Mouse (Mus musculus): ENCODE measurements around the gene Riiad1.

Riiad1 gene

GRCm38 (mm10) chr3:94480291-94480884, at the start of gene Riiad1:
TSS of gene Riiad1 (minus strand) at chr3:94480341.
- DNase-seq (ENCODE audit: low read depth, low spot score) = no peak

- no peak for DNase-seq (ENCODE audit: low read depth, low spot score)
Observed at GRCm38 (mm10) chr3:94526731-94527130, 46.6 kb upstream of the Riiad1 start.

GRCm38 (mm10) chr3:94506664-94507063, 26.5 kb upstream of the Riiad1 start:
- peak; percentile 28 for DNase-seq (ENCODE audit: low read depth, low spot score)

GRCm38 (mm10) chr3:94502243-94502642, 22.1 kb upstream of the Riiad1 start:
- DNase-seq (ENCODE audit: low read depth, low spot score) = peak; percentile 32

- DNase-seq (ENCODE audit: low read depth, low spot score) = no peak
Observed at GRCm38 (mm10) chr3:94497162-94497561, 17.0 kb upstream of the Riiad1 start.

- no peak for DNase-seq (ENCODE audit: low read depth, low spot score)
Observed at GRCm38 (mm10) chr3:94487581-94487980, 7.4 kb upstream of the Riiad1 start.

- no peak for DNase-seq (ENCODE audit: low read depth, low spot score)
Observed at GRCm38 (mm10) chr3:94485922-94486321, 5.8 kb upstream of the Riiad1 start.

GRCm38 (mm10) chr3:94483790-94484439, 3.8 kb upstream of the Riiad1 start:
- DNase-seq (ENCODE audit: low read depth, low spot score) = peak; percentile 51

GRCm38 (mm10) chr3:94482764-94483385, 2.7 kb upstream of the Riiad1 start:
- DNase-seq (ENCODE audit: low read depth, low spot score) = no peak

- no peak for DNase-seq (ENCODE audit: low read depth, low spot score)
Observed at GRCm38 (mm10) chr3:94481429-94481828, 1.3 kb upstream of the Riiad1 start.

GRCm38 (mm10) chr3:94479564-94479963, 577 bp downstream of the Riiad1 start:
- DNase-seq (ENCODE audit: low read depth, low spot score) = peak; percentile 56

GRCm38 (mm10) chr3:94478591-94479169, 1.5 kb downstream of the Riiad1 start:
- no peak for DNase-seq (ENCODE audit: low read depth, low spot score)

GRCm38 (mm10) chr3:94477981-94478422, 2.1 kb downstream of the Riiad1 start, which contains the start of gene Celf3:
TSS of gene Celf3 (plus strand) at chr3:94478295.
- peak; percentile 53 for DNase-seq (ENCODE audit: low read depth, low spot score)

GRCm38 (mm10) chr3:94477444-94477843, 2.7 kb downstream of the Riiad1 start:
- DNase-seq (ENCODE audit: low read depth, low spot score) = no peak

GRCm38 (mm10) chr3:94476301-94477035, 3.7 kb downstream of the Riiad1 start:
- DNase-seq (ENCODE audit: low read depth, low spot score) = no peak

GRCm38 (mm10) chr3:94473567-94474232, 6.4 kb downstream of the Riiad1 start:
- DNase-seq (ENCODE audit: low read depth, low spot score) = no peak

- DNase-seq (ENCODE audit: low read depth, low spot score) = no peak
Observed at GRCm38 (mm10) chr3:94473115-94473505, 7.0 kb downstream of the Riiad1 start.

- DNase-seq (ENCODE audit: low read depth, low spot score) = peak; percentile 48
Observed at GRCm38 (mm10) chr3:94472447-94473114, 7.6 kb downstream of the Riiad1 start.

GRCm38 (mm10) chr3:94468931-94469330, 11.2 kb downstream of the Riiad1 start:
- no peak for DNase-seq (ENCODE audit: low read depth, low spot score)

- DNase-seq (ENCODE audit: low read depth, low spot score) = no peak
Observed at GRCm38 (mm10) chr3:94465632-94466430, 14.3 kb downstream of the Riiad1 start.
